Mouse (Mus musculus) E14TG2a.4 (cell line): ENCODE measurements around the gene Nfkbil1.

ENCODE experiments used
- H3K27me3 ChIP-seq: 2 replicates; pipeline ENCODE4 v1.6.1; 2014; ENCODE audit warnings: low read length, control low read depth; ENCODE audit not compliant: insufficient read depth
- H3K36me3 ChIP-seq: 2 replicates; pipeline ENCODE4 v1.6.1; 2014; ENCODE audit warnings: low read length, control low read depth; ENCODE audit not compliant: insufficient read depth
- H3K4me1 ChIP-seq: replicated peaks from 2 replicates; pipeline ENCODE4 v1.6.1; 2014; ENCODE audit warnings: low read depth, low read length, control low read depth
- H3K4me3 ChIP-seq: replicated peaks from 2 replicates; pipeline ENCODE4 v1.5.1; 2014; ENCODE audit warnings: mild to moderate bottlenecking, low read length
- H3K9me3 ChIP-seq: 2 replicates; pipeline ENCODE4 v1.6.1; 2014; ENCODE audit warnings: low read length, control low read depth
- CTCF ChIP-seq: conservative IDR thresholded peaks from 2 replicates; pipeline ENCODE4 v1.5.1; 2014; ENCODE audit warnings: low read length
- NANOG ChIP-seq: IDR thresholded peaks from 2 replicates; pipeline ENCODE4 v1.6.1; 2014; ENCODE audit warnings: borderline replicate concordance, low read length, mixed read lengths
- POU5F1 ChIP-seq: IDR thresholded peaks from 2 replicates; pipeline ENCODE4 v1.6.1; 2014; ENCODE audit warnings: low read length, borderline replicate concordance

Gene Nfkbil1

GRCm38 (mm10) chr17:35174201-35174977, 61.2 kb downstream of the Nfkbil1 start:
- H3K27me3 ChIP-seq = peaks cover 39% of the 10 kb centered on the region
- TF ChIP-seq CTCF = no peak
- TF ChIP-seq NANOG = no peak
- TF ChIP-seq POU5F1 = no peak

GRCm38 (mm10) chr17:35173329-35173728, 62.3 kb downstream of the Nfkbil1 start:
- Histone ChIP-seq H3K9me3 (no peaks in the 10 kb centered on the region), H3K36me3 (no peaks in the 10 kb centered on the region), H3K27me3 (peaks cover 39% of the 10 kb centered on the region), H3K4me3 (no peak overlapping the region), H3K4me1 (no peaks in the 10 kb centered on the region)
- no peak for TF ChIP-seq NANOG
- TF ChIP-seq POU5F1 = no peak
- TF ChIP-seq CTCF = no peak

More at GRCm38 (mm10) chr17:35174201-35174977, 61.2 kb downstream of the Nfkbil1 start:
- Histone ChIP-seq H3K9me3 (no peaks in the 10 kb centered on the region), H3K36me3 (no peaks in the 10 kb centered on the region), H3K4me1 (0 out of 2 replicates have a peak, but pooled peaks cover 2% of the 10 kb centered on the region), H3K4me3 (no peak overlapping the region)

GRCm38 (mm10) chr17:35172445-35173234, 63.0 kb downstream of the Nfkbil1 start:
- TF ChIP-seq POU5F1 (no peak), NANOG (no peak), CTCF (no peak)
- Histone ChIP-seq H3K36me3 (peaks cover 4% of the 10 kb centered on the region; the same call in 1 of the 2 replicates), H3K4me1 (no peaks in the 10 kb centered on the region), H3K27me3 (peaks cover 39% of the 10 kb centered on the region), H3K4me3 (no peak overlapping the region), H3K9me3 (no peaks in the 10 kb centered on the region)
